Mouse (Mus musculus): Measurements from ENCODE around the gene Ankdd1b.

DNA sequence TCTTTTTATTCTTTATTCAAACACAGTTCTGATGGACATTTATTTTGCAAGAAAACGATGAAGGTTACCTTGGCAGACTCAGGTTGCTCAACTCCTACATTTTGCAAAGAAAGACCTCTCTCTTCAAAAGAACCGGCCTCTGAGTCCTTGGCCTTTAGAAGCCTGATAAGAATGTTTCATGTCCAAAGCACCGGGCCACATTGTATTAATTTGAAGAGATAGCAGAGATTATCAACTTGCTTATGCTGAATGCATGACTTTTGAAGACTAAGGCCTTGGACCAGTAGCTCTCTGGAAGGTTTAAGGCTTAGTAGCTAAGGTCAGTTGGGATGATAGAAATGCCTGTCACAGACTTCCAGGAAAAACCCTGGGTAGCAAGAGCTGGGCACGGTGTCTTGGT is 6.2 kb upstream of the Ankdd1b start:
- no peak for TF ChIP-seq CTCF (IDR thresholded peaks at IDR 0.05; ENCODE audit: low read depth, low read length)
- no peak for TF ChIP-seq POLR2A (IDR thresholded peaks at IDR 0.05; ENCODE audit: extremely low read depth, insufficient read depth, low read length)
